Mouse (Mus musculus) intestine, postnatal 0 days (tissue): ENCODE results near the gene Ppm1b. TPM values are rescaled to one million over a fixed set of nuclear protein-coding genes. Genes with fewer than 3 reads are reported as not detected.
A peak's percentile ranks its signal among the peaks of the same experiment; 100 is the strongest.

Experiments
- ATAC-seq: fragments of 200-750 bp; cut with Nextera tagmentation; 2 replicates; pipeline ENCODE4 v1.8.0; 2017; ENCODE audit warnings: mild to moderate bottlenecking, moderate TSS enrichment, moderate library complexity
- H3K27ac ChIP-seq: fragments of 300-500 bp; sonication (generic); 2 replicates; pipeline ENCODE4 v1.5.1; 2014; ENCODE audit warnings: mild to moderate bottlenecking, low read depth, low read length, moderate library complexity
- H3K27me3 ChIP-seq: fragments of 300-500 bp; sonication (generic); replicated peaks from 2 replicates; pipeline ENCODE4 v1.6.1; 2014; ENCODE audit warnings: low read length, mixed read lengths; ENCODE audit not compliant: control insufficient read depth, insufficient read depth
- H3K36me3 ChIP-seq: fragments of 300-500 bp; sonication (generic); 2 replicates; pipeline ENCODE4 v1.6.1; 2014; ENCODE audit warnings: mild to moderate bottlenecking, moderate library complexity; ENCODE audit not compliant: control insufficient read depth, insufficient read depth
- H3K4me1 ChIP-seq: fragments of 300-500 bp; sonication (generic); replicated peaks from 2 replicates; pipeline ENCODE4 v1.6.1; 2014; ENCODE audit warnings: antibody characterized with exemption, low read length, mixed read lengths; ENCODE audit not compliant: control insufficient read depth, insufficient read depth
- H3K4me2 ChIP-seq: fragments of 300-500 bp; sonication (generic); replicated peaks from 2 replicates; pipeline ENCODE4 v1.6.1; 2014; ENCODE audit warnings: low read depth, mild to moderate bottlenecking, moderate library complexity
- H3K4me3 ChIP-seq: fragments of 300-500 bp; sonication (generic); 2 replicates; pipeline ENCODE4 v1.5.1; 2014; ENCODE audit warnings: low read depth, low read length
- H3K9ac ChIP-seq: fragments of 300-500 bp; sonication (generic); 2 replicates; pipeline ENCODE4 v1.6.1; 2014; ENCODE audit warnings: mild to moderate bottlenecking, low read depth, low read length
- H3K9me3 ChIP-seq: fragments of 300-500 bp; sonication (generic); 2 replicates; pipeline ENCODE4 v1.6.1; 2016; ENCODE audit warnings: mixed run types; ENCODE audit not compliant: control insufficient read depth
- CTCF ChIP-seq: sonication (generic); IDR thresholded peaks from 2 replicates; pipeline ENCODE4 v1.5.1; 2016; ENCODE audit warnings: low read depth, mild to moderate bottlenecking, control low read depth, antibody characterized with exemption, moderate library complexity
- WGBS: fragments of 180-500 bp; shearing (Covaris S2); extraction: QIAGEN DNeasy Blood & Tissue Kit; methylation state at CpG from one replicate; pipeline ENCODE4 v1.1.7; 2014; 5-methylcytosine and 5-hydroxymethylcytosine counted together
- polyA plus RNA-seq: library from polyadenylated mRNA; unstranded; fragments of >200 nt; fragmentation: Nextera tagmentation; extraction: Ambion mirVana; gene quantifications from 2 replicates; pipeline ENCODE4 v1.2.1, GENCODE M21; 2015

Gene Ppm1b
- 59.2 and 64.3 TPM in 2 replicates for polyA plus RNA-seq

GRCm38 (mm10) chr17:84956441-84956840, at the start of gene Ppm1b:
Gene Ppm1b (plus strand): TSS chr17:84956741.
- H3K27me3 ChIP-seq: no peaks in the 10 kb centered on the region
- no peaks in the 10 kb centered on the region for H3K4me1 ChIP-seq
- H3K4me2 ChIP-seq: peak within 1 kb of the TSS; percentile 66
- no peak for ATAC-seq
- no peaks in the 10 kb centered on the region for H3K9me3 ChIP-seq
- TF ChIP-seq CTCF: no peak
- H3K4me3 ChIP-seq: peak within 1 kb of the TSS; percentile 41
- H3K9ac ChIP-seq: peak within 1 kb of the TSS; percentile 48; the same call in 1 of the 2 replicates
- H3K36me3 ChIP-seq: no peaks in the 10 kb centered on the region
- WGBS: 18% methylated on average over 9 of the region's 9 CpGs
- H3K27ac ChIP-seq: peak within 1 kb of the TSS; percentile 92

GRCm38 (mm10) chr17:84921666-84922376, 34.7 kb upstream of the Ppm1b start:
- no peaks in the 10 kb centered on the region for H3K9me3 ChIP-seq

GRCm38 (mm10) chr17:84924779-84925178, 31.8 kb upstream of the Ppm1b start:
- ATAC-seq: no peak
- WGBS: 91% methylated on average over 5 of the region's 5 CpGs
- no peaks in the 10 kb centered on the region for H3K36me3 ChIP-seq

More at GRCm38 (mm10) chr17:84921666-84922376, 34.7 kb upstream of the Ppm1b start:
- ATAC-seq: peak; percentile 51; the same call in 1 of the 2 replicates
- no peak for TF ChIP-seq CTCF
- no peaks in the 10 kb centered on the region for H3K27me3 ChIP-seq
- no peak overlapping the region for H3K27ac ChIP-seq
- H3K4me3 ChIP-seq: no peak overlapping the region
- 80% methylated on average over 19 of the region's 19 CpGs for WGBS
- no peaks in the 10 kb centered on the region for H3K36me3 ChIP-seq
- no peak overlapping the region for H3K9ac ChIP-seq
- H3K4me1 ChIP-seq: no peaks in the 10 kb centered on the region
- H3K4me2 ChIP-seq: no peak overlapping the region

GRCm38 (mm10) chr17:84926233-84926632, 30.3 kb upstream of the Ppm1b start:
- Histone ChIP-seq H3K9me3 (no peaks in the 10 kb centered on the region), H3K4me1 (no peaks in the 10 kb centered on the region), H3K4me3 (no peak overlapping the region), H3K27ac (no peak overlapping the region), H3K4me2 (no peak overlapping the region), H3K9ac (no peak overlapping the region), H3K27me3 (no peaks in the 10 kb centered on the region), H3K36me3 (no peaks in the 10 kb centered on the region)
- no peak for ATAC-seq
- 52% methylated on average over 5 of the region's 5 CpGs for WGBS
- TF ChIP-seq CTCF: no peak

More at GRCm38 (mm10) chr17:84924779-84925178, 31.8 kb upstream of the Ppm1b start:
- Histone ChIP-seq H3K9me3 (no peaks in the 10 kb centered on the region), H3K9ac (no peak overlapping the region), H3K27ac (no peak overlapping the region), H3K4me1 (no peaks in the 10 kb centered on the region), H3K4me2 (no peak overlapping the region), H3K4me3 (no peak overlapping the region), H3K27me3 (no peaks in the 10 kb centered on the region)
- TF ChIP-seq CTCF: no peak

- H3K4me2 ChIP-seq: no peak overlapping the region
- 71% methylated on average over 5 of the region's 5 CpGs for WGBS
- H3K4me3 ChIP-seq: no peak overlapping the region
- TF ChIP-seq CTCF: no peak
- H3K27me3 ChIP-seq: no peaks in the 10 kb centered on the region
- no peaks in the 10 kb centered on the region for H3K4me1 ChIP-seq
- H3K27ac ChIP-seq: no peak overlapping the region
- H3K9ac ChIP-seq: no peak overlapping the region
- ATAC-seq: no peak
- H3K9me3 ChIP-seq: peaks cover 5% of the 10 kb centered on the region; the same call in 1 of the 2 replicates
- H3K36me3 ChIP-seq: no peaks in the 10 kb centered on the region
These were observed 29.0 kb upstream of the Ppm1b start for GRCm38 (mm10) chr17:84927580-84927979.

- Histone ChIP-seq H3K4me3 (no peak overlapping the region), H3K27ac (no peak overlapping the region), H3K9ac (no peak overlapping the region), H3K9me3 (peaks cover 5% of the 10 kb centered on the region; the same call in 1 of the 2 replicates), H3K27me3 (no peaks in the 10 kb centered on the region), H3K4me1 (0 out of 2 replicates have a peak, but pooled peaks cover 4% of the 10 kb centered on the region), H3K36me3 (no peaks in the 10 kb centered on the region), H3K4me2 (no peak overlapping the region)
- no peak for ATAC-seq
- 93% methylated on average over 7 of the region's 7 CpGs for WGBS
- no peak for TF ChIP-seq CTCF
These were observed 23.6 kb upstream of the Ppm1b start for GRCm38 (mm10) chr17:84932943-84933342.
